Mouse (Mus musculus): ENCODE results near the gene Kansl2. TPM values are rescaled to one million over a fixed set of nuclear protein-coding genes. Genes with fewer than 3 reads are reported as not detected.

The Kansl2 gene
- polyA plus RNA-seq, 1 experiment from 2014 or later, result 123 TPM

- Histone ChIP-seq H3K9ac (ENCODE audit: low read depth, low read length) (no peak overlapping the region), H3K4me3 (ENCODE audit: low read length) (no peak overlapping the region), H3K4me1 (ENCODE audit: control insufficient read depth, insufficient read depth, low read length) (no peaks in the 10 kb centered on the region), H3K4me2 (replicated peaks; ENCODE audit: low read depth, low read length) (no peak overlapping the region), H3K36me3 (ENCODE audit: control insufficient read depth, insufficient read depth, low read length) (no peaks in the 10 kb centered on the region), H3K27ac (ENCODE audit: low read depth, low read length) (no peak overlapping the region), H3K27me3 (ENCODE audit: control insufficient read depth, insufficient read depth, low read length) (no peaks in the 10 kb centered on the region), H3K9me3 (ENCODE audit: control insufficient read depth, low read length) (no peaks in the 10 kb centered on the region)
- WGBS, result 86% methylated on average over 17 of the region's 17 CpGs
- no peak for ATAC-seq (ENCODE audit: low FRiP score, low TSS enrichment)
Measured at GRCm38 (mm10) chr15:98497631-98498030, 36.4 kb downstream of the Kansl2 start.

- Histone ChIP-seq H3K9me3 (ENCODE audit: control insufficient read depth, low read length) (peaks cover 7% of the 10 kb centered on the region; the same call in 1 of the 2 replicates), H3K36me3 (ENCODE audit: control insufficient read depth, insufficient read depth, low read length) (no peaks in the 10 kb centered on the region), H3K9ac (ENCODE audit: low read depth, low read length) (no peak within 1 kb of the TSS), H3K4me3 (ENCODE audit: low read length) (no peak within 1 kb of the TSS), H3K27me3 (ENCODE audit: control insufficient read depth, insufficient read depth, low read length) (no peaks in the 10 kb centered on the region), H3K4me2 (replicated peaks; ENCODE audit: low read depth, low read length) (no peak within 1 kb of the TSS), H3K4me1 (ENCODE audit: control insufficient read depth, insufficient read depth, low read length) (no peaks in the 10 kb centered on the region), H3K27ac (ENCODE audit: low read depth, low read length) (no peak within 1 kb of the TSS)
- ATAC-seq (ENCODE audit: low FRiP score, low TSS enrichment), result no peak
- 65% methylated on average over 4 of the region's 4 CpGs for WGBS
Measured at GRCm38 (mm10) chr15:98492102-98492501, 42.0 kb downstream of the Kansl2 start, which contains the start of gene Olfr279. TSS of gene Olfr279 (plus strand) at chr15:98492402.

DNA sequence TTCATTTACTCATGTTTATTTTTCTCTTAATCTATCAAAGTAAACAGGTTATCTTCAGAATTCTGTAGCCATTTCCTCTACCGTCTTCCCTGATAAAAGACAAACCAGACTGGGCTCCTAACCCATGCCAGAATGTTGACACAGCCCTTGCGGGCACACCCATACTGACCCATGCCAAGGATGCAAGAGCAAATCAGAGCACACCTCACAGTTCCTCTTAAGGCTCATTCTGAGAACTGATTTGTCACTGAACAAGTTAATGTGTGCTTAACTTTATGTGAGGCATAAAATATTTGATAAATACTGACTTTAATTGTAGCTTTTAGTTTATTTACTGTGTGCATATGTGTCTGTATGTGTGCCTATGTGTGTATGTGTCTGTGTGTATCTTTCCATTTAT lies 42.7 kb downstream of the Kansl2 start:
- no peaks in the 10 kb centered on the region for H3K4me1 ChIP-seq (ENCODE audit: control insufficient read depth, insufficient read depth, low read length)
- no peak overlapping the region for H3K4me3 ChIP-seq (ENCODE audit: low read length)
- peaks cover 7% of the 10 kb centered on the region; the same call in 1 of the 2 replicates for H3K9me3 ChIP-seq (ENCODE audit: control insufficient read depth, low read length)
- no peak overlapping the region for H3K9ac ChIP-seq (ENCODE audit: low read depth, low read length)
- ATAC-seq (ENCODE audit: low FRiP score, low TSS enrichment), result no peak
- no peaks in the 10 kb centered on the region for H3K36me3 ChIP-seq (ENCODE audit: control insufficient read depth, insufficient read depth, low read length)
- 82% methylated on average over 2 of the region's 2 CpGs for WGBS
- no peak overlapping the region for H3K4me2 ChIP-seq (replicated peaks; ENCODE audit: low read depth, low read length)
- H3K27ac ChIP-seq (ENCODE audit: low read depth, low read length), result no peak overlapping the region
- no peaks in the 10 kb centered on the region for H3K27me3 ChIP-seq (ENCODE audit: control insufficient read depth, insufficient read depth, low read length)

DNA sequence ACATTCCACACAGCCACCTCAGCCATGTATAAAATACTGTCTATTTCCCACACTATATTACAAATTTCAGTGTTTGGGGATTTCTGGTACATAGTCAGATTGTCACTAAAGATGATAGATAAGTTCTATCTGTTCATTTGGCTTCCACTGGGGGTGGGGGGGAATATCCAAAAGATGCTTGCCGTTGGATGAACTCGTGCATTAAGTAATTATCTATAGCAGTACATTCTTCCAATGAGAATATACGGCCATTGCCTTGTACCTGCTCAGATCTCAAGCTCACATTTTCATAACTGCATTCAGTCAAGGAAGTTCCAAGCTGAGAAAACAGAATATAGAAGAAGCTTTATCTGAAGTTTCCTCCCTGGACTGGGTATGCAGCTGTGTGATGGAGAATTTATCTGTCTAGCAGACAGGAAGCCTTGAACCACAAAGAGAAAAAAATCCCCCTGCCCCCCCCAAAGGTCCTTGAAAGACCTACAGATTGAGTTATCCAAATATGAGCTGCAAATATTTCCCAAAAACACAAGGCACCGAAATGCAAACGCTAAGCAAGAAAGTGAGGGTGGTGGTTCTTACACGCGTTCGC lies 47.5 kb downstream of the Kansl2 start:
- Histone ChIP-seq H3K9ac (ENCODE audit: low read depth, low read length) (no peak overlapping the region), H3K27ac (ENCODE audit: low read depth, low read length) (no peak overlapping the region), H3K4me2 (replicated peaks; ENCODE audit: low read depth, low read length) (no peak overlapping the region), H3K9me3 (ENCODE audit: control insufficient read depth, low read length) (peaks cover 7% of the 10 kb centered on the region; the same call in 1 of the 2 replicates), H3K4me3 (ENCODE audit: low read length) (no peak overlapping the region), H3K36me3 (ENCODE audit: control insufficient read depth, insufficient read depth, low read length) (no peaks in the 10 kb centered on the region), H3K27me3 (ENCODE audit: control insufficient read depth, insufficient read depth, low read length) (no peaks in the 10 kb centered on the region), H3K4me1 (ENCODE audit: control insufficient read depth, insufficient read depth, low read length) (no peaks in the 10 kb centered on the region)
- WGBS, result 93% methylated on average over 8 of the region's 8 CpGs
- no peak for ATAC-seq (ENCODE audit: low FRiP score, low TSS enrichment)

GRCm38 (mm10) chr15:98483907-98484886 lies 49.9 kb downstream of the Kansl2 start:
- H3K4me2 ChIP-seq (replicated peaks; ENCODE audit: low read depth, low read length), result no peak overlapping the region
- H3K4me1 ChIP-seq (ENCODE audit: control insufficient read depth, insufficient read depth, low read length), result no peaks in the 10 kb centered on the region
- 0 out of 2 replicates have a peak, but pooled peaks have one; percentile 49 for ATAC-seq (ENCODE audit: low FRiP score, low TSS enrichment)
- no peaks in the 10 kb centered on the region for H3K36me3 ChIP-seq (ENCODE audit: control insufficient read depth, insufficient read depth, low read length)
- no peak overlapping the region for H3K4me3 ChIP-seq (ENCODE audit: low read length)
- no peaks in the 10 kb centered on the region for H3K27me3 ChIP-seq (ENCODE audit: control insufficient read depth, insufficient read depth, low read length)
- no peak overlapping the region for H3K9ac ChIP-seq (ENCODE audit: low read depth, low read length)
- peaks cover 7% of the 10 kb centered on the region; the same call in 1 of the 2 replicates for H3K9me3 ChIP-seq (ENCODE audit: control insufficient read depth, low read length)
- 53% methylated on average over 18 of the region's 18 CpGs for WGBS
- no peak overlapping the region for H3K27ac ChIP-seq (ENCODE audit: low read depth, low read length)

GRCm38 (mm10) chr15:98482701-98483100 lies 51.4 kb downstream of the Kansl2 start, which contains the start of gene Lalba:
TSS of gene Lalba (minus strand) at chr15:98482721.
- 66% methylated on average over 3 of the region's 3 CpGs for WGBS
- Histone ChIP-seq H3K27me3 (ENCODE audit: control insufficient read depth, insufficient read depth, low read length) (no peaks in the 10 kb centered on the region), H3K4me3 (ENCODE audit: low read length) (no peak within 1 kb of the TSS), H3K9ac (ENCODE audit: low read depth, low read length) (no peak within 1 kb of the TSS), H3K9me3 (ENCODE audit: control insufficient read depth, low read length) (no peaks in the 10 kb centered on the region), H3K4me2 (replicated peaks; ENCODE audit: low read depth, low read length) (no peak within 1 kb of the TSS), H3K36me3 (ENCODE audit: control insufficient read depth, insufficient read depth, low read length) (no peaks in the 10 kb centered on the region), H3K27ac (ENCODE audit: low read depth, low read length) (no peak within 1 kb of the TSS), H3K4me1 (ENCODE audit: control insufficient read depth, insufficient read depth, low read length) (no peaks in the 10 kb centered on the region)
- no peak for ATAC-seq (ENCODE audit: low FRiP score, low TSS enrichment)

DNA sequence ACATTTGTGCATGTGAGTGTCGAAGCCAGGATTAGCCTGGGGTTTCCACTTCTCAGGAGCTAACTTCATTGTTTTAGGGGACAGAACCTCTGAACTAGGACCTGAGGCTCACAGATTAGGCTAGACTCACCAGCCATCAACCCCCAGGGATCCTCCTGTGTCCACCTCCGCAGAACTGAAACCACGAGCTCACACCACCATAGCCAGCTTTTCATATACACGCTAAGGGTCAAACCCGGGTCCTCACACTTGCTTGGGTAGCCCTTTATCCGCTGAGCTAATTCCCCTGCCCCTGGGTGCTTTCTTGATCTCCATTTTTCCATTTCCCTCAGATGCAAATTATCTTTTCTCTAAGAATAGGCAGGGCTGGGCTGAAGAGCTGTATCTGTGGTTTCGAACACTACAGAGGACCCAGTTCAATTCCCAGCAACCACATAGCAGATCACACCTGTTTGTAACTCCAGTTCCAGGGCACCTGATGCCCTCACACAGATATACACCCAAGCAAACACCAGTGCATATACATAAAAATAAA lies 54.4 kb downstream of the Kansl2 start:
- Histone ChIP-seq H3K27me3 (ENCODE audit: control insufficient read depth, insufficient read depth, low read length) (no peaks in the 10 kb centered on the region), H3K27ac (ENCODE audit: low read depth, low read length) (no peak overlapping the region), H3K9ac (ENCODE audit: low read depth, low read length) (no peak overlapping the region), H3K4me1 (ENCODE audit: control insufficient read depth, insufficient read depth, low read length) (no peaks in the 10 kb centered on the region), H3K4me3 (ENCODE audit: low read length) (no peak overlapping the region), H3K36me3 (ENCODE audit: control insufficient read depth, insufficient read depth, low read length) (no peaks in the 10 kb centered on the region), H3K4me2 (replicated peaks; ENCODE audit: low read depth, low read length) (no peak overlapping the region), H3K9me3 (ENCODE audit: control insufficient read depth, low read length) (no peaks in the 10 kb centered on the region)
- no peak for ATAC-seq (ENCODE audit: low FRiP score, low TSS enrichment)
- 83% methylated on average over 7 of the region's 7 CpGs for WGBS

DNA sequence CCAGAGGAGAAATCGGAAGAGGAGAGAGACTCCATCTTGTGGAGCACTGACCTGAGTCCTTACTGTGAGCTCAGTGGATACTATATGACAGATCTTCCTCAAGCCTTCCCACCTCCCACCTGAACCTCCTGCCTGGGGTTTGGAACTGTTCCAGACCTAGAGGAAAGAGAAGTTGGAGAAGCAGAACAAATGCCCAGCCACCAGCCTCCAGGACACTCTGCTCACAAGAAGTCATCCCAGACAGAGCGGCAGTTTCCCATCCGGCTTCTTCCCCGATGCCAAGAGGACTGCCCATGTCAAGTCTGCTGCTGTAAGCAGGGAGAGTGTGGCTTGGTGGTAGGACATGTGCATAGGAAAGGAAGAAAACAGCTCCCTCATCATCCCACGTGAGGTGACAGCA lies 57.8 kb downstream of the Kansl2 start:
- WGBS, result 87% methylated on average over 5 of the region's 5 CpGs
- no peaks in the 10 kb centered on the region for H3K4me1 ChIP-seq (ENCODE audit: control insufficient read depth, insufficient read depth, low read length)
- H3K4me3 ChIP-seq (ENCODE audit: low read length), result no peak overlapping the region
- H3K4me2 ChIP-seq (replicated peaks; ENCODE audit: low read depth, low read length), result no peak overlapping the region
- H3K9ac ChIP-seq (ENCODE audit: low read depth, low read length), result no peak overlapping the region
- H3K27me3 ChIP-seq (ENCODE audit: control insufficient read depth, insufficient read depth, low read length), result no peaks in the 10 kb centered on the region
- no peak for ATAC-seq (ENCODE audit: low FRiP score, low TSS enrichment)
- H3K27ac ChIP-seq (ENCODE audit: low read depth, low read length), result no peak overlapping the region
- H3K9me3 ChIP-seq (ENCODE audit: control insufficient read depth, low read length), result no peaks in the 10 kb centered on the region
- H3K36me3 ChIP-seq (ENCODE audit: control insufficient read depth, insufficient read depth, low read length), result no peaks in the 10 kb centered on the region

DNA sequence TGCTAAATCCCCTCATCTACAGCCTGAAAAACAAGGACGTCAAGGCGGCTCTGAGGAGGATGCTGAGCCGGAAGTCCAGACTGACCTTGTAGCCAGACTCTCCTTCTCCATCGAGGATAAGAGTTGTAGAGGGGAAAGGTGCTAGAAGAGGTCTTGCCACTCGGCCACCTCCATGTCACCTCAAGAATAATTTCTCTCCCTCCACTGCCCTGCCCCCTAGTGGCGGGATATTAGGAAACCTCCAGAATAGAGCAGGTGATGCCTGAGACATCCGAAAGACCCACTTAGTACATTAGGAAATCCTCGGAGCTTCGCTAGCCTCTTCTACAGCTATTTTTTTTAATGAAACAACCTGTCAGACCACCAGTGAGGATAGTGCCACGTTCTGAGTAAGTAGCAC lies 58.7 kb downstream of the Kansl2 start:
- no peak overlapping the region for H3K4me2 ChIP-seq (replicated peaks; ENCODE audit: low read depth, low read length)
- no peaks in the 10 kb centered on the region for H3K27me3 ChIP-seq (ENCODE audit: control insufficient read depth, insufficient read depth, low read length)
- no peak for ATAC-seq (ENCODE audit: low FRiP score, low TSS enrichment)
- H3K9me3 ChIP-seq (ENCODE audit: control insufficient read depth, low read length), result no peaks in the 10 kb centered on the region
- H3K9ac ChIP-seq (ENCODE audit: low read depth, low read length), result no peak overlapping the region
- no peaks in the 10 kb centered on the region for H3K4me1 ChIP-seq (ENCODE audit: control insufficient read depth, insufficient read depth, low read length)
- H3K4me3 ChIP-seq (ENCODE audit: low read length), result no peak overlapping the region
- no peaks in the 10 kb centered on the region for H3K36me3 ChIP-seq (ENCODE audit: control insufficient read depth, insufficient read depth, low read length)
- H3K27ac ChIP-seq (ENCODE audit: low read depth, low read length), result no peak overlapping the region
- 54% methylated on average over 10 of the region's 10 CpGs for WGBS
